Mouse (Mus musculus) CD8-positive naive resting alpha-beta T cell, adult 2 months (primary cell): ENCODE measurements around the gene Ndufa7.
"Not testable (repeated sequence)": the region's sequence is repeated elsewhere in the genome, so short reads cannot be mapped to it uniquely, and the experiment has no call there.

Source experiments
- DNase-seq, 2 experiments: peaks; one replicate each; pipeline ENCODE4 v3.0.0; 2022; ENCODE audit warnings: low read depth in 2 of 2, low spot score in 2 of 2

Ndufa7 gene

DNA sequence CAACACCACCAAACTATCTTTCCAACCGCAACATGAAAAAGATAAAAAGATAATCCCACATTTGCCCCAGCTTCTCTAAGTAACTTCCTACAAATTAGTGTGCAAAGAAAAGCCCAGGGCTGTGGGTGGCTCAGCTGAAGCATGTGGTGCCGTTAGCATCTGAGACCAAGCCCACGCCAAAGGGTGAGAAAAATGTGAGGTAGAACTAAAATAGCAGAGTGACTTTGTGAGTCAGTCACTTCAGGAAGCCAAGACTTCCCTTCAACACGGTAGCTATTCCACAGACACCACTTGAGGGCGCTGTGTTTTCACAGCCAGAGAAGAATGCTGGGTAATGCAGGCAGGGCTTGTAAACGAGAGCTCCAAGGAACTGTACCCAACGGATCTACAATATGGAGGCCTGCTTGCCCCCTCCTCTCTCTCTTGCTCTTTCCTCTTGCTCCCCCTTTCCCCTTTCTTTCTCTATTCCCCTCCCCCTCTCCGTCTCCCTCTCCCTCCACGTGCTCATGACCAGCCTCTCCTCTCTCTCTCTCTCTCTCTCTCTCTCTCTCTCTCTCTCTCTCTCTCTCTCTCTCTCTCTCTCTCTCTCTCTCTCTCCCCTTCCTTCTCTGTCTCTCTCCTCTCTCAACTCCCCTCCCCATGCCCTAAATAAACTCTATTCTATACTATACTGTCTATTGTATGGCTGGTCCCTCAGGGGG, 41.1 kb downstream of the Ndufa7 start:
- DNase-seq: peak; percentile 63 to 79

DNA sequence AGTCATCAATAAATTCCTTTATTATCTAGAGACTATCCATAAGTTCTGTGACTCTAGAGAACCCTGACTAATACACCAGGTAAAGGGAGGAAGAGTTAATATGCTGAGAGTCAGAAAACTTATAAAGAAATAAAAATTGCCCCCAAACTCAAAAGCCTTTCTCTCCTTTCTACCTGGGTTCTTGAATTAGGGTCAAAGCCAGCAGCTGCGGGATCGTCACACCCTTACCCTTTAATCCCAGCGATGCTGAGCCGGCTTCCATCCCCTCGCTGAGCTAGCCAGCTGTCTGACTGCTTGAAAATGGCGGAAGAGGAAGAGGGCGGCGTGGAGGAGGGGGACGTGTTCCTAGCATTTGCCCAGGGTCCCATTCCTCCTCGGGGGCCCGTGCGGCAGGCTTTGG, 49.2 kb downstream of the Ndufa7 start, which contains the start of gene Gm7029:
Gm7029 (plus strand) TSS at position 301 of the 400 bp plus-strand sequence.
- not testable (repeated sequence) for DNase-seq

DNA sequence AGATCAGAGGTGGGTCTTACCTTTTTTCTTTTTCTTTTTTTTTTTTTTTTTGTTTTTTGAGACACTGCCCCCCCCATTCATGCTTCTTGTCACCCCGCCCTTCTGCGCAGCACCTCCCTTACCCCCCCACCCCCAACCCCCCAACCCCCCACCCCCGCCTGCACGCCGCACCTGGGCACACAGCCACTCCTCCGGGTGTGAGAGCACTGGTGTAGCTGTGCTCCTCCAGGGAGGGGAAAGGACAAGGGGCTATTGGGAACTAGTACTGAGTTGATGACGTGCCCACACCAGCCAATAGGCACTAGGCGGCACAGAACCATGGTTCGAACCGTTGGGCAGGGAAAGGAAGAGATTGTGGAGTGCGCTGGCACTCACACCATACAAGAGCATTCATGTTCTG, 50.0 kb downstream of the Ndufa7 start:
- no peak for DNase-seq

DNA sequence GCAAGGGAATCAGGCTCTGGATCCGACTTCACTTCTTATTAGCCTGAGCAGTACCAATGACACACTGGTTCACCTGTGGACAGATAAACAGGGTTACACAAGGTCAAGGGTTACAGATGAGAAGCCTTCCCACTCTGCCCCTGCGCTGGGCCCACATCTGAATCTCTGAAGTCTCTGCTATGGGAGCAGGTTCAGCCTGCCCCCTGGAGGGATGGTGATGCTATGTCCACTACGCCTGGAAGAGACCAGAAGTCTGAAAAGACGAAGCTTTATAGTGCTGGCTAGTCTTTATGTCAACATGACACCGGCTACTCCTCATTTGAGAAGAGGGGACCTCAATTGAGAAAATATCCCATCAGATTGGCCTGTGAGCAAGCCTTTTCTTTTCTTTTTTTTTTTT, 51.4 kb downstream of the Ndufa7 start:
- not testable (repeated sequence) for DNase-seq

DNA sequence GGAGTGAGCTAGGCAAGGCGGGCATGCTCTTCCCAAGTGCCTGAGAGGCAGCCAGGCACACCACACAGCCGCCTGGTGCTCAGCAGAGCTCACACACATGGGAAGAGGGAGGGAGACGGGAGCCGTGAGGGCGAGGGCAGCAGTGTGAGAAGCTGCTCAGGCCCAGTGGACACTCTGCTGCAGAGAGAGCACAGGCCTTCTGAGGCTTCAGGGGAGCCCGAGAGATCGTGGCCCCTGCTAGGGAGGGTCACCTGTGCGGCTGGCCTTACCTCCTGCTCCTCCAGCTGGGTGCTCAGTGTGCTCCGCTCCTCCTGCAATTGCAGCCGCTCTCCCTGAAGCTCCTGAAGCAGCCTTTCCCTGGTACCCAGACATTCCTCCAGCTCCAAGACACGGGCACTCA, 59.9 kb downstream of the Ndufa7 start:
- DNase-seq: not testable (repeated sequence)

DNA sequence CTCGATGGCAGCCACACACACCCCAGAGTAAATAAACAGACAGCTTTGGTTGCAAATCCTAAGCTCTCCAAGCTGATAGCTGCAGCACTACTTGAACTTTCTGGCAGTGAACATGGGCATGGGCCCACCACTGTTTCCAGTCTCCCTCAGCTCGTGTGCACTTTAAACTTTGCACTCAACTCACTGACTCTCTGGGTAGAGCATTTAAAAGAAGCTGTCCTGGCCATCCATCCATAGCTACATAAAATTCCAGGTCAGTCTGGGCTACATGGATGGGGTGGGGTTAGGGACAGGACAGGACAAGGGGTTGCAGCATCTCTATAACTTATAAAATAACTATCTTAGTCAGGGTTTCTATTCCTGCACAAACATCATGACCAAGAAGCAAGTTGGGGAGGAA, 63.4 kb downstream of the Ndufa7 start:
- not testable (repeated sequence) for DNase-seq
